Mouse (Mus musculus): ENCODE data around the gene App. TPM values are rescaled to one million over a fixed set of nuclear protein-coding genes. Genes with fewer than 3 reads are reported as not detected.

App gene
- total and polyA plus RNA-seq, 2 experiments from 2014 or later: 433 to 493 TPM

- H3K27me3 ChIP-seq (ENCODE audit: insufficient read depth, low read length): no peaks in the 10 kb centered on the region
- no peak for DNase-seq
- H3K4me2 ChIP-seq (ENCODE audit: low read depth): no peak overlapping the region
- H3K4me3 ChIP-seq (ENCODE audit: low read depth, low read length): no peak overlapping the region
- TF ChIP-seq CTCF (IDR thresholded peaks at IDR 0.05; ENCODE audit: low read depth): no peak
- H3K4me1 ChIP-seq (ENCODE audit: insufficient read depth): no peaks in the 10 kb centered on the region
- 88% methylated on average over 3 of the region's 3 CpGs for WGBS
- H3K27ac ChIP-seq (ENCODE audit: low read depth, low read length): no peak overlapping the region
- H3K9ac ChIP-seq: no peak overlapping the region
- ATAC-seq: no peak
- no peaks in the 10 kb centered on the region for H3K9me3 ChIP-seq (ENCODE audit: low read length)
- H3K36me3 ChIP-seq (ENCODE audit: insufficient read depth): peaks cover 13% of the 10 kb centered on the region
Measured at GRCm38 (mm10) chr16:85023106-85023505, 150.5 kb downstream of the App start.

DNA sequence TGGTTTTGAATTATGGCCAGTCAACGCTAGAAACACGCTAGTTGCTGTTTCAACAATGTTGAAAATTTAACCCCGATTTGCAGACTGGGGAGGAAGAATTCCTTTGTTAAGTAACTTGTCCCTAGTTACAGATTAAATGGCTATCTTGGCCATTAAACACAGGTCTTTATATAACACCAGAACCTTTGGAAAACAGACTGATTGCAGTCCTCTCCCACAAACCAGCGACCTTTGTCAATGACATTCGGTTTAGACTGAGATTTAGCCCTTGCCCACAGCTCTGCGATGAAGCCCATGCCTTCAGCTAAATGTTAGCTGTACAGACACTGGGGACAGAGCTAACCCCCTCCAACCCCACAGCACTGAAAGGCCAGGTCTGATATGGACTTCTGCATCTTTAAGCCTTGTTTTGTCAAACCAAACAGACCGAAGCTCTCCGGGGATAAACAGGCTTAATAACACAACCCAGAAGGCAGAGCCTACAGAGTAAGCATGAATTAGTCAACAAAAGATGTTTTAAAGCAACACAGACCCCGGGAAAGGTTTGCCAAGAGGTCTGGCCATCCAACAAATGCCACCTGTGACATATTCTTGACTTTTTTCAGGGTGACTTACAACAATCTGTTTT, 152.8 kb downstream of the App start:
- WGBS: 76% methylated on average over 9 of the region's 9 CpGs

DNA sequence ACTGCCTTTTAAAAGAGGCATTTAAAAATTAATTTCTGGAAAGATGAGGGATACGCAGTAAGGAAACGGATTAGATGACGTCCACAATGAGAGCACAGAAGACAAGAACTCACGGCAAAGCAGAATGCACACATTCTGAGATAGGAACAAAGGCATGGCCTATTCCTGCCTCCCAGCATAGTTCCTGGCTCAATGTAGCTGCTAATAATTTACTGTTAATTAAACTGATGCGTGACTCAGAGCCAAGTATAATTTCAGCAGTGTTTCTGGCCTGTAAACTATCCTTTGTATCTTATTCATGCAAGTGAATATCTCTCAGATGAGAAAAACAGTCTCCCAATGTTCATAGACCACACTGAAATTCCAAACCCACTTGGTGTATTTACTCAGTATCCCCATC, 154.3 kb downstream of the App start:
- H3K9me3 ChIP-seq (ENCODE audit: low read length): no peaks in the 10 kb centered on the region
- DNase-seq: peak; percentile 14
- no peak overlapping the region for H3K27ac ChIP-seq (ENCODE audit: low read depth, low read length)
- no peak overlapping the region for H3K4me3 ChIP-seq (ENCODE audit: low read depth, low read length)
- ATAC-seq: no peak
- no peaks in the 10 kb centered on the region for H3K27me3 ChIP-seq (ENCODE audit: insufficient read depth, low read length)
- H3K4me2 ChIP-seq (ENCODE audit: low read depth): no peak overlapping the region
- peaks cover 9% of the 10 kb centered on the region for H3K36me3 ChIP-seq (ENCODE audit: insufficient read depth)
- WGBS: 20% methylated on average over 5 of the region's 5 CpGs
- no peak for TF ChIP-seq CTCF (IDR thresholded peaks at IDR 0.05; ENCODE audit: low read depth)
- H3K9ac ChIP-seq: no peak overlapping the region
- no peaks in the 10 kb centered on the region for H3K4me1 ChIP-seq (ENCODE audit: insufficient read depth)

More for the DNA sequence above, 152.8 kb downstream of the App start:
- peaks cover 9% of the 10 kb centered on the region for H3K36me3 ChIP-seq (ENCODE audit: insufficient read depth)
- no peak for DNase-seq
- H3K4me3 ChIP-seq (ENCODE audit: low read depth, low read length): no peak overlapping the region
- no peaks in the 10 kb centered on the region for H3K4me1 ChIP-seq (ENCODE audit: insufficient read depth)
- H3K9me3 ChIP-seq (ENCODE audit: low read length): no peaks in the 10 kb centered on the region
- no peak overlapping the region for H3K9ac ChIP-seq
- no peak for ATAC-seq
- H3K27ac ChIP-seq (ENCODE audit: low read depth, low read length): no peak overlapping the region
- TF ChIP-seq CTCF (IDR thresholded peaks at IDR 0.05; ENCODE audit: low read depth): no peak
- no peaks in the 10 kb centered on the region for H3K27me3 ChIP-seq (ENCODE audit: insufficient read depth, low read length)
- no peak overlapping the region for H3K4me2 ChIP-seq (ENCODE audit: low read depth)

- ATAC-seq (no peak), DNase-seq (no peak)
- TF ChIP-seq CTCF (IDR thresholded peaks at IDR 0.05; ENCODE audit: low read depth): no peak
- H3K4me1 ChIP-seq (ENCODE audit: insufficient read depth): no peaks in the 10 kb centered on the region
- no peak overlapping the region for H3K9ac ChIP-seq
- H3K36me3 ChIP-seq (ENCODE audit: insufficient read depth): peaks cover 21% of the 10 kb centered on the region
- no peaks in the 10 kb centered on the region for H3K27me3 ChIP-seq (ENCODE audit: insufficient read depth, low read length)
- no peaks in the 10 kb centered on the region for H3K9me3 ChIP-seq (ENCODE audit: low read length)
- no peak overlapping the region for H3K4me3 ChIP-seq (ENCODE audit: low read depth, low read length)
- no peak overlapping the region for H3K4me2 ChIP-seq (ENCODE audit: low read depth)
- H3K27ac ChIP-seq (ENCODE audit: low read depth, low read length): no peak overlapping the region
- 83% methylated on average over 7 of the region's 7 CpGs for WGBS
Measured at GRCm38 (mm10) chr16:85017845-85018244, 155.7 kb downstream of the App start.

DNA sequence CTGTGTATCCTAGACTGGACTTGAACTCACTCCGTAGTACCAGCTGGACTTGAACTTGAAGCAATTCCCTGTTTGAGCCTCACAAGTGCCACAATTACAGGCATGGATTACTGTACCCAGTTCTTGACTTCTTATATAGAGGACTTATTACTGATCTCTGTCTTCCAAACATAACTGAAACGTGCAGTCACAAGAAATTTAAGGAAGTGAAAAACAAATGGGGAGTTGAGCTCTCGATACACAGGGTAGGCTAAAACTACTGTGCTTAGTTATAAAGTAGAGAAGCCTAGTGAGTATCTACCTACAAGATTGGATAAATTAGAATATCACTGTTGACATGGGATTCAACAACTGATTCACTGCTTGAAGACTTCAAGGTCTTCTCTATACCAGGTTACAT, 160.9 kb downstream of the App start:
- Histone ChIP-seq H3K36me3 (ENCODE audit: insufficient read depth) (peaks cover 47% of the 10 kb centered on the region), H3K4me1 (ENCODE audit: insufficient read depth) (no peaks in the 10 kb centered on the region), H3K9me3 (ENCODE audit: low read length) (no peaks in the 10 kb centered on the region), H3K4me3 (ENCODE audit: low read depth, low read length) (no peak overlapping the region), H3K27ac (ENCODE audit: low read depth, low read length) (no peak overlapping the region), H3K4me2 (ENCODE audit: low read depth) (no peak overlapping the region), H3K27me3 (ENCODE audit: insufficient read depth, low read length) (no peaks in the 10 kb centered on the region), H3K9ac (no peak overlapping the region)
- WGBS: 91% methylated on average over 3 of the region's 3 CpGs
- no peak for ATAC-seq
- no peak for TF ChIP-seq CTCF (IDR thresholded peaks at IDR 0.05; ENCODE audit: low read depth)
- no peak for DNase-seq

- no peak for ATAC-seq
- Histone ChIP-seq H3K36me3 (ENCODE audit: insufficient read depth) (peaks cover 47% of the 10 kb centered on the region), H3K27ac (ENCODE audit: low read depth, low read length) (no peak overlapping the region), H3K9ac (no peak overlapping the region), H3K4me2 (ENCODE audit: low read depth) (no peak overlapping the region), H3K4me1 (ENCODE audit: insufficient read depth) (no peaks in the 10 kb centered on the region), H3K9me3 (ENCODE audit: low read length) (no peaks in the 10 kb centered on the region), H3K27me3 (ENCODE audit: insufficient read depth, low read length) (no peaks in the 10 kb centered on the region), H3K4me3 (ENCODE audit: low read depth, low read length) (no peak overlapping the region)
- 48% methylated on average over 5 of the region's 5 CpGs for WGBS
- no peak for TF ChIP-seq CTCF (IDR thresholded peaks at IDR 0.05; ENCODE audit: low read depth)
- no peak for DNase-seq
Measured at GRCm38 (mm10) chr16:85012172-85012571, 161.4 kb downstream of the App start.

GRCm38 (mm10) chr16:85010651-85011050, 162.9 kb downstream of the App start:
- no peak overlapping the region for H3K27ac ChIP-seq (ENCODE audit: low read depth, low read length)
- peaks cover 47% of the 10 kb centered on the region for H3K36me3 ChIP-seq (ENCODE audit: insufficient read depth)
- H3K4me1 ChIP-seq (ENCODE audit: insufficient read depth): no peaks in the 10 kb centered on the region
- no peak for TF ChIP-seq CTCF (IDR thresholded peaks at IDR 0.05; ENCODE audit: low read depth)
- no peak overlapping the region for H3K9ac ChIP-seq
- ATAC-seq (peak; percentile 69), DNase-seq (peak; percentile 42)
- 68% methylated on average over 2 of the region's 2 CpGs for whole genome bisulfite sequencing
- H3K27me3 ChIP-seq (ENCODE audit: insufficient read depth, low read length): no peaks in the 10 kb centered on the region
- H3K9me3 ChIP-seq (ENCODE audit: low read length): no peaks in the 10 kb centered on the region
- H3K4me2 ChIP-seq (ENCODE audit: low read depth): no peak overlapping the region
- no peak overlapping the region for H3K4me3 ChIP-seq (ENCODE audit: low read depth, low read length)

All from forebrain, postnatal 0 days (tissue).